Comparison of ENCODE assay signal across 18 mouse cellular contexts in the genomic region with DNA sequence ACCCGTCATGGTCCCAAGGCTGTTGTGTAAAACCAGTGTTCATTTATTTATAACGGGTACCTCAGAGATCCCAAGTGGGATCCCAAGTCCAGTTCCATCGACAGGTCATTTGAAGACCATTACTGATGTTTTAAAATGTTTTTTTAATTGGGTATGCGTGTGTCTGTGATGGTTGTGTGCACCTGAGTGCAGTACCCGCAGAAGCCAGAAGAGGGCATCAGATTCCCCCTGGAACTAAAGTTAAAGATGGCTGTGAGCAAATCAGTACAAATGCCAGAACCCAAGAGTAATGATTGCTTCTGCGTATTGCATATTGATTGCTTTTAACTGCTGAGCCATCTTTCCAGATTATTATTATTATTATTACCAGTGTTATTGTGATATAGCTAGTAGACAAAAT.
A peak's percentile ranks its signal among the peaks of the same experiment; 100 is the strongest.
DNase-seq lines count a peak whose midpoint lies in the region; ATAC-seq and TF ChIP-seq lines count a peak whose summit lies in the region.
"Had no signal": no experiment of that assay in that cellular context is flagged by ENCODE, and none has a peak within 500 bp of the region (broad histone marks: within the 10 kb centered on the region; RNA-seq: fewer than 3 reads in every experiment).

No protein-coding gene starts in this region.

- H3K27me3 ChIP-seq in hindbrain, postnatal 0 days (ENCODE audit: insufficient read depth, low read length): no peaks in the 10 kb centered on the region
- H3K27me3 ChIP-seq in hindbrain, embryonic 10.5 days (ENCODE audit: insufficient read depth, poor library complexity, severe bottlenecking): no peaks in the 10 kb centered on the region
- H3K27me3 ChIP-seq: kidney, embryonic 15.5 days; midbrain, embryonic 13.5 days; Patski had no signal

- H3K36me3 ChIP-seq in hindbrain, postnatal 0 days (ENCODE audit: insufficient read depth, low read length): no peaks in the 10 kb centered on the region
- no peaks in the 10 kb centered on the region for H3K36me3 ChIP-seq in hindbrain, embryonic 10.5 days
- H3K36me3 ChIP-seq in ES-E14 (ENCODE audit: control insufficient read depth, insufficient read depth, low read length, poor library complexity, severe bottlenecking): no peaks in the 10 kb centered on the region
- H3K36me3 ChIP-seq: kidney, embryonic 15.5 days; midbrain, embryonic 13.5 days had no signal

- no peaks in the 10 kb centered on the region for H3K4me1 ChIP-seq in hindbrain, postnatal 0 days (ENCODE audit: insufficient read depth, low read length)
- no peaks in the 10 kb centered on the region for H3K4me1 ChIP-seq in hindbrain, embryonic 10.5 days (replicated peaks)
- H3K4me1 ChIP-seq in ES-E14 (ENCODE audit: control insufficient read depth in 2 of 2, insufficient read depth in 2 of 2, low read length in 2 of 2, poor library complexity in 1 of 2): no peaks in the 10 kb centered on the region
- H3K4me1 ChIP-seq: kidney, embryonic 15.5 days had no signal

- no peak for ATAC-seq in hindbrain, postnatal 0 days
- ATAC-seq in activated CD4-positive, CD25-positive, alpha-beta regulatory T cell, adult 4 months: no peak
- ATAC-seq: intestine, postnatal 0 days; midbrain, embryonic 13.5 days; Patski had no signal

- H3K4me3 ChIP-seq in hindbrain, postnatal 0 days (ENCODE audit: low read length): no peak overlapping the region
- no peak overlapping the region for H3K4me3 ChIP-seq in hindbrain, embryonic 10.5 days
- H3K4me3 ChIP-seq in ES-E14 (ENCODE audit: insufficient read depth in 1 of 2, low read depth in 1 of 2, low read length in 2 of 2, poor library complexity in 1 of 2, severe bottlenecking in 1 of 2): no peak overlapping the region
- H3K4me3 ChIP-seq: kidney, embryonic 15.5 days; midbrain, embryonic 13.5 days had no signal

- no peak overlapping the region for H3K9ac ChIP-seq in hindbrain, postnatal 0 days (replicated peaks; ENCODE audit: low read length)
- no peak overlapping the region for H3K9ac ChIP-seq in ES-E14 (ENCODE audit: insufficient read depth, low read depth, low read length, poor library complexity, severe bottlenecking)
- H3K9ac ChIP-seq: kidney, embryonic 15.5 days; midbrain, embryonic 13.5 days had no signal

- H3K27ac ChIP-seq in hindbrain, postnatal 0 days: no peak overlapping the region
- H3K27ac ChIP-seq in hindbrain, embryonic 10.5 days: no peak overlapping the region
- no peak overlapping the region for H3K27ac ChIP-seq in ES-E14 (ENCODE audit: insufficient read depth, low read depth, low read length, poor library complexity, severe bottlenecking)
- H3K27ac ChIP-seq: kidney, embryonic 15.5 days; midbrain, embryonic 13.5 days had no signal

- in situ Hi-C loops in ES-E14 (cut with MboI; ENCODE audit: low sequenced_read_pairs in 2 of 2, unreplicated experiment in 2 of 2): no loop called here

- no peak for DNase-seq in hindbrain, postnatal 0 days (ENCODE audit: low spot score)
- DNase-seq in hindbrain, embryonic 10.5 days (ENCODE audit: low spot score): no peak
- peak; percentile 29 for DNase-seq in right cerebral cortex, postnatal 4 days
- DNase-seq in right cerebral cortex, adult 18-20 months: no peak
- DNase-seq in ES-E14 (ENCODE audit: low read depth, low spot score): peak; percentile 33
- DNase-seq in brain, embryonic 14.5 days (ENCODE audit: low read depth): no peak
- DNase-seq: adrenal gland, postnatal 14 days; cerebellum, adult 9-11 months; lung, adult 18-20 months; right cerebral cortex, postnatal 14 days; thymus, postnatal 36 days had no signal

- no peak overlapping the region for H3K4me2 ChIP-seq in hindbrain, postnatal 0 days (ENCODE audit: low read depth, low read length)
- H3K4me2 ChIP-seq: heart, embryonic 11.5 days; kidney, embryonic 15.5 days; liver, embryonic 11.5 days; midbrain, embryonic 13.5 days had no signal

- peak; percentile 41 for TF ChIP-seq CTCF in hindbrain, postnatal 0 days (IDR thresholded peaks at IDR 0.05; ENCODE audit: low read depth)
- peak; percentile 38; the same call in 1 of the 2 replicates for TF ChIP-seq CTCF in brain, embryonic 14.5 days (IDR thresholded peaks at IDR 0.05; ENCODE audit: borderline replicate concordance, extremely low read depth, insufficient read depth, insufficient read length)

- no peaks in the 10 kb centered on the region for H3K9me3 ChIP-seq in hindbrain, postnatal 0 days (ENCODE audit: low read length)
- peaks cover 23% of the 10 kb centered on the region for H3K9me3 ChIP-seq in hindbrain, embryonic 10.5 days
- no peaks in the 10 kb centered on the region for H3K9me3 ChIP-seq in ES-E14 (ENCODE audit: control insufficient read depth, insufficient read depth, low read depth, low read length)

- TF ChIP-seq POLR2A in brain, embryonic 14.5 days (IDR thresholded peaks at IDR 0.05; ENCODE audit: borderline replicate concordance, extremely low read depth, insufficient read depth, insufficient read length, poor library complexity, severe bottlenecking): no peak

- 91% methylated on average over 6 of the region's 6 CpGs for WGBS in hindbrain, postnatal 0 days
- 91% methylated on average over 6 of the region's 6 CpGs for WGBS in hindbrain, embryonic 10.5 days

TF ChIP-seq in ES-E14, 5 proteins besides CTCF, POLR2A, EP300 and RAD21:
- TF ChIP-seq CHD2 (IDR thresholded peaks at IDR 0.05; ENCODE audit: low read depth, low read length) (no peak), ZC3H11A (IDR thresholded peaks at IDR 0.05; ENCODE audit: borderline replicate concordance, low read depth, low read length) (peak; percentile 76)

Comparison
In these comparisons a context has a peak if more than half of its experiments do, and no peak if none do; other contexts are left out.
1. DNase-seq: peak in right cerebral cortex, postnatal 4 days (single experiment) and ES-E14 (single experiment); none in hindbrain, postnatal 0 days (single experiment), hindbrain, embryonic 10.5 days (single experiment), right cerebral cortex, adult 18-20 months (single experiment) and brain, embryonic 14.5 days (single experiment).